Mouse (Mus musculus): Measurements from ENCODE around the gene Lrrc8a. TPM values are rescaled to one million over a fixed set of nuclear protein-coding genes. Genes with fewer than 3 reads are reported as not detected.
A peak's percentile ranks its signal among the peaks of the same experiment; 100 is the strongest.

The Lrrc8a gene
- polyA plus RNA-seq (2012; rRNA removed) (18.8 and 26.3 TPM in 2 replicates), polyA plus RNA-seq (2014; fragmentation: Nextera tagmentation; extraction: Ambion mirVana) (47.2 and 53.8 TPM in 2 replicates)

DNA sequence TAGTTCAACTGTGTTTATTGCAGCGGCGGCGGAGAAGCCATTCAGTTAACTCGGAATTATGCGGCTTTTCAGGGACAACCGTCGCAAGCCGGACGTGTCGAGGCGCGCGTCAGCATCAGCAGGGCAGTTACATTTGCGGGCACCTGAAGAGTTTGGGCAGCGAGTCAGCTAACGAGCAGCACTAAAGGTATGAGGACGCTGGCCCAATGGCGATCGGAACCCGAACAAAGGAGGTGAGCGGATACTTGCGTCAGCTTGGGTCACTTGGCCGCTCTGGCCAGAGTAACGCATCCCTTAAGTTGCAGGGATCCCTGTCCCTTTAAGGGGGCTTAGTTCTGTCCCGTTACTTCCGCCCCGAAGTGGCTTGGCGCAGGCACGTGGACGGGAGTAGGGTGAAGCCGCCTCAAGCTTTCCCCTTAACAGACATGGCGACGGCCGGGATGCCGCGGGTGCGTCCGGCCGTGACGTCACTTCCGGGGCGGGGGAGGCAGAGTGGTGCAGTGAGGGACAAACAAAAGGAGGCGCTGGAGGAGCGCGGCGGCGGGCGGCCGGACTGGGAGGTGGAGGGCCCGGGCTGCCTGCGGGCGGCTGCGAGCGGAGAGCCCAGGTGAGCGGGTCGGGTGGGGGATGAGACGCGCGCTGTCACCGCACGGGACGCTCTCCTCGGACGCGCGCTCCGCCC lies at the start of gene Lrrc8a:
TSS of gene Lrrc8a (plus strand) at position 517 of the 682 bp plus-strand sequence.
- no peaks in the 10 kb centered on the region for H3K9me3 ChIP-seq (ENCODE audit: control insufficient read depth, low read length)
- peak; percentile 67; the same call in 1 of the 2 replicates for TF ChIP-seq POLR2A (IDR thresholded peaks at IDR 0.05; ENCODE audit: borderline replicate concordance, extremely low read depth, insufficient read depth, insufficient read length)
- peak within 1 kb of the TSS; percentile 80 for H3K4me3 ChIP-seq (replicated peaks; ENCODE audit: low read length)
- H3K27ac ChIP-seq (replicated peaks; ENCODE audit: low read depth, low read length) = peak within 1 kb of the TSS; percentile 83
- WGBS = under 1% methylated on average over 42 of the region's 67 CpGs
- DNase-seq (ENCODE audit: low spot score) (peak; percentile 96), ATAC-seq (ENCODE audit: low FRiP score, low read depth) (peak; percentile 97)
- peaks cover 25% of the 10 kb centered on the region for H3K36me3 ChIP-seq (ENCODE audit: control insufficient read depth, insufficient read depth, low read length)
- peak within 1 kb of the TSS; percentile 89 for H3K9ac ChIP-seq (ENCODE audit: low read depth, low read length, severe bottlenecking)
- no peaks in the 10 kb centered on the region for H3K27me3 ChIP-seq (ENCODE audit: control insufficient read depth, insufficient read depth, low read length)
- peaks cover 14% of the 10 kb centered on the region for H3K4me1 ChIP-seq (ENCODE audit: control insufficient read depth, insufficient read depth, low read length)
- peak within 1 kb of the TSS; percentile 91 for H3K4me2 ChIP-seq (replicated peaks; ENCODE audit: low read depth, low read length, severe bottlenecking)

GRCm38 (mm10) chr2:30191790-30192580 lies 45.5 kb upstream of the Lrrc8a start:
- H3K4me2 ChIP-seq (replicated peaks; ENCODE audit: low read depth, low read length, severe bottlenecking) = no peak overlapping the region
- DNase-seq (ENCODE audit: low spot score) (no peak), ATAC-seq (ENCODE audit: low FRiP score, low read depth) (no peak)
- no peaks in the 10 kb centered on the region for H3K4me1 ChIP-seq (ENCODE audit: control insufficient read depth, insufficient read depth, low read length)
- 83% methylated on average over 12 of the region's 12 CpGs for WGBS
- H3K9ac ChIP-seq (ENCODE audit: low read depth, low read length, severe bottlenecking) = no peak overlapping the region
- no peak overlapping the region for H3K4me3 ChIP-seq (replicated peaks; ENCODE audit: low read length)
- H3K27me3 ChIP-seq (ENCODE audit: control insufficient read depth, insufficient read depth, low read length) = no peaks in the 10 kb centered on the region
- 0 out of 2 replicates have a peak, but pooled peaks cover 4% of the 10 kb centered on the region for H3K36me3 ChIP-seq (ENCODE audit: control insufficient read depth, insufficient read depth, low read length)
- no peak for TF ChIP-seq POLR2A (IDR thresholded peaks at IDR 0.05; ENCODE audit: borderline replicate concordance, extremely low read depth, insufficient read depth, insufficient read length)
- H3K9me3 ChIP-seq (ENCODE audit: control insufficient read depth, low read length) = no peaks in the 10 kb centered on the region
- no peak overlapping the region for H3K27ac ChIP-seq (replicated peaks; ENCODE audit: low read depth, low read length)

DNA sequence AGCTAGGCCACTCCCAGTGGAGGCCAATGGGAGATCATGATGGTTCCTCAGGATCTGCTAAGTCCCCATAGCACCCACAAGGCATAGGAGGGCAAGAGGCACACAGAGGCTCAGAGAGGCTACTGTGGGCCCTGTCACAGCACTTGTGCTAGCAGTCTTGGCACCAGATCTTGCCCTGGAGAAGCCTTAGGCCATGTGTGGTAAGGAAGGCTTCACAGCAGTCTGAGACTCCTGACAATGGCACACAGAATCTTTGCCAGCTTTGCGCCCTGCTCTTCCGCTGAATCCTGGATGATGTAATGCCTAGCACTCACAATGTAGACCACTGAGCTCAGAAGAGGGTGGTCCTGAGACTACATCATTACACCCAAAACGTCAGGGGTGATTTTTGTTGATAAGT lies 42.9 kb upstream of the Lrrc8a start:
- DNase-seq (ENCODE audit: low spot score) (no peak), ATAC-seq (ENCODE audit: low FRiP score, low read depth) (no peak)
- H3K9ac ChIP-seq (ENCODE audit: low read depth, low read length, severe bottlenecking) = no peak overlapping the region
- H3K4me3 ChIP-seq (replicated peaks; ENCODE audit: low read length) = no peak overlapping the region
- no peak overlapping the region for H3K4me2 ChIP-seq (replicated peaks; ENCODE audit: low read depth, low read length, severe bottlenecking)
- H3K4me1 ChIP-seq (ENCODE audit: control insufficient read depth, insufficient read depth, low read length) = no peaks in the 10 kb centered on the region
- 0 out of 2 replicates have a peak, but pooled peaks cover 2% of the 10 kb centered on the region for H3K36me3 ChIP-seq (ENCODE audit: control insufficient read depth, insufficient read depth, low read length)
- no peak overlapping the region for H3K27ac ChIP-seq (replicated peaks; ENCODE audit: low read depth, low read length)
- 89% methylated on average over 3 of the region's 3 CpGs for WGBS
- H3K9me3 ChIP-seq (ENCODE audit: control insufficient read depth, low read length) = no peaks in the 10 kb centered on the region
- no peak for TF ChIP-seq POLR2A (IDR thresholded peaks at IDR 0.05; ENCODE audit: borderline replicate concordance, extremely low read depth, insufficient read depth, insufficient read length)
- no peaks in the 10 kb centered on the region for H3K27me3 ChIP-seq (ENCODE audit: control insufficient read depth, insufficient read depth, low read length)

GRCm38 (mm10) chr2:30198021-30198420 lies 39.5 kb upstream of the Lrrc8a start:
- H3K36me3 ChIP-seq (ENCODE audit: control insufficient read depth, insufficient read depth, low read length) = no peaks in the 10 kb centered on the region
- no peak overlapping the region for H3K27ac ChIP-seq (replicated peaks; ENCODE audit: low read depth, low read length)
- H3K4me2 ChIP-seq (replicated peaks; ENCODE audit: low read depth, low read length, severe bottlenecking) = no peak overlapping the region
- no peak for DNase-seq (ENCODE audit: low spot score)
- no peak overlapping the region for H3K9ac ChIP-seq (ENCODE audit: low read depth, low read length, severe bottlenecking)
- TF ChIP-seq POLR2A (IDR thresholded peaks at IDR 0.05; ENCODE audit: borderline replicate concordance, extremely low read depth, insufficient read depth, insufficient read length) = no peak
- no peaks in the 10 kb centered on the region for H3K27me3 ChIP-seq (ENCODE audit: control insufficient read depth, insufficient read depth, low read length)
- H3K4me1 ChIP-seq (ENCODE audit: control insufficient read depth, insufficient read depth, low read length) = no peaks in the 10 kb centered on the region
- H3K4me3 ChIP-seq (replicated peaks; ENCODE audit: low read length) = no peak overlapping the region
- H3K9me3 ChIP-seq (ENCODE audit: control insufficient read depth, low read length) = no peaks in the 10 kb centered on the region
- 69% methylated on average over 4 of the region's 4 CpGs for WGBS
- ATAC-seq (ENCODE audit: low FRiP score, low read depth) = no peak

GRCm38 (mm10) chr2:30199984-30200383 lies 37.5 kb upstream of the Lrrc8a start:
- DNase-seq (ENCODE audit: low spot score) (no peak), ATAC-seq (ENCODE audit: low FRiP score, low read depth) (no peak)
- no peak for TF ChIP-seq POLR2A (IDR thresholded peaks at IDR 0.05; ENCODE audit: borderline replicate concordance, extremely low read depth, insufficient read depth, insufficient read length)
- 57% methylated on average over 1 of the region's 1 CpGs for WGBS
- H3K4me2 ChIP-seq (replicated peaks; ENCODE audit: low read depth, low read length, severe bottlenecking) = no peak overlapping the region
- H3K4me3 ChIP-seq (replicated peaks; ENCODE audit: low read length) = no peak overlapping the region
- H3K27ac ChIP-seq (replicated peaks; ENCODE audit: low read depth, low read length) = no peak overlapping the region
- H3K9me3 ChIP-seq (ENCODE audit: control insufficient read depth, low read length) = no peaks in the 10 kb centered on the region
- H3K27me3 ChIP-seq (ENCODE audit: control insufficient read depth, insufficient read depth, low read length) = no peaks in the 10 kb centered on the region
- H3K4me1 ChIP-seq (ENCODE audit: control insufficient read depth, insufficient read depth, low read length) = peaks cover 4% of the 10 kb centered on the region
- H3K36me3 ChIP-seq (ENCODE audit: control insufficient read depth, insufficient read depth, low read length) = no peaks in the 10 kb centered on the region
- no peak overlapping the region for H3K9ac ChIP-seq (ENCODE audit: low read depth, low read length, severe bottlenecking)

Data from limb, embryonic 14.5 days (tissue).